Mouse (Mus musculus): ENCODE data around the gene Baiap2. TPM values are rescaled to one million over a fixed set of nuclear protein-coding genes. Genes with fewer than 3 reads are reported as not detected.
A peak's percentile ranks its signal among the peaks of the same experiment; 100 is the strongest.

The Baiap2 gene
- 100 to 1,000 TPM; 214 to 238 (median 219) TPM for total RNA-seq (2022)

DNA sequence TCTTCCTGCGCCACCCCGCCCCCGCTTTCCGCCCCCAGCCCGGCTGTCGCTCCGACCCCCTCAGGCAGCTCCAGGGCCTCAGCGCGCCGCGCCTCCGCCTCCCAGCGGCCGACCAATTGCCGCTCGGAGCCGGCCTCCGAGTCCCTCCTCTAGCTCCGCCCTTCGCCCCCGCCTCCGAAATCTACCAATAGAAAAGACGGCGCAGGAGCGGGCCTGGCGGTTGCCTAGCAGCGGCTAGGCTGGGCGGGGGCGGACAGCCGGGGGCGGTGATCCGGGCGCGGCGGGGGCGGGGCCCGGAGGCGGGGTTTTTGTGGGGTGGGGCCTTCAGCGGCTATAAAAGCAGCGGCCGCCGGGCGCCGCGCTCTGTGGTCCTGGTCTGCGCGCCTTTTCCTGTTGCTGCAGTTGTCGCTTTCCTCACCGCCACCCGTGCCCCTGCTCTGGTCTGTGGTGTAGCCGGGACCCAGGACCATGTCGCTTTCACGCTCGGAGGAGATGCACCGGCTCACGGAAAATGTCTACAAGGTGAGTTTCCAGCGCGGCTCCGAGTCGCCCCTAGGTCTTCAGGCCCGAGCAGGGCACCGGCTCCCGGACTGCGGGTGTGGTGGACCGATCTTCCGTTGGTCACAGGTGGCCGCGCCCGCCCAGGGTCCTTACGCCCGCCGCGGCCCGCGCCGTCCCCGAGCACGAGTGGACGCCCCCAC lies at the start of gene Baiap2:
Baiap2 (plus strand) TSS at position 37 of the 701 bp plus-strand sequence.
- peak; percentile 86 to 98 for DNase-seq (ENCODE audit: low spot score in 2 of 2)

- DNase-seq (ENCODE audit: low spot score in 2 of 2), result no peak
Measured at GRCm38 (mm10) chr11:119893667-119894236, 48.8 kb upstream of the Baiap2 start.

GRCm38 (mm10) chr11:119894634-119895033 lies 47.9 kb upstream of the Baiap2 start:
- DNase-seq (ENCODE audit: low spot score in 2 of 2), result no peak

GRCm38 (mm10) chr11:119897041-119897440 lies 45.5 kb upstream of the Baiap2 start:
- no peak for DNase-seq (ENCODE audit: low spot score in 2 of 2)

DNA sequence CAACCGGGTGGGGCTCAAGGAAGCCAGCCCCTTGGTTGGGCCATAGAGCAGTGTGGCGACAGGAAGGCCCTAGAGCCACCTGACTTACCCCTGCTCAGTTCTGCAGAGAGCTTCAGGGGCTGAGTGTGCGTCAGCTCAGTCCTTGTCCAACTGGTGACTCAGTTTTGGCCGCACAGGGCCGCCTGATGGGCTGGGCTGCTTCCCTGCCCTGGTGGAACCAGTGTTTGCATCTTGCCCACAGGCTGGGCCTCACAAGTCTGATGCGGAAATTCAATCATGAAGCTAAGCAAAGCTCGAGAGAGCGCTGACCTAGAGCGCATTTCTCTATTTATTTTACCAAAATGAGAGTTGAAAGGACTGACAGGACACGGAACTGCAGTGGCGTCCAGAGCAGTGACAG lies 43.6 kb upstream of the Baiap2 start:
- no peak for DNase-seq (ENCODE audit: low spot score in 2 of 2)

GRCm38 (mm10) chr11:119901174-119901573 lies 41.4 kb upstream of the Baiap2 start:
- DNase-seq (ENCODE audit: low spot score in 2 of 2), result no peak

- DNase-seq (ENCODE audit: low spot score in 2 of 2), result no peak
Measured at GRCm38 (mm10) chr11:119902891-119903290, 39.7 kb upstream of the Baiap2 start.

GRCm38 (mm10) chr11:119904621-119905286 lies 37.8 kb upstream of the Baiap2 start:
- DNase-seq (ENCODE audit: low spot score in 2 of 2), result peak in 1 of 2 experiments; percentile 75

DNA sequence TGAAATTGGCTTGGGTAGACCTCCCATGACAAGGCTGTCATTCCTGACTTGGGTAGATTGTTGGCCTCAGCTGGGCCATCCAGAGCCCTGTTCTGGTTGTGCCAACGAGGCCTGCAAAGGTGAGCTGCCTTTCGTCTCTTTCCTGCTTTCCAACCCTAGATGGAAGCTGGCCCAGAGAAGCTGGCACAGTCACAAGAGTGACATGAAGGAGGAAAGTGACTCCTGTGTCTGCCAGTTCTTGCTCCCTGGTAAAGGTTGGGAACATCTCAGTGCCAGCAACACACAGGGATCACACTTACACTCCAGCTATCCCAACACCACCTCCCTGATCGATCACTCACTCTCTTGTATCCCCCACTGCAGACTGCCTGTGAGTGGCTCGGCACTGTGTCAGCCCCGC lies 36.8 kb upstream of the Baiap2 start:
- DNase-seq (ENCODE audit: low spot score in 2 of 2), result no peak

GRCm38 (mm10) chr11:119907006-119907650 lies 35.4 kb upstream of the Baiap2 start:
- DNase-seq (ENCODE audit: low spot score in 2 of 2), result peak; percentile 44 to 70

DNA sequence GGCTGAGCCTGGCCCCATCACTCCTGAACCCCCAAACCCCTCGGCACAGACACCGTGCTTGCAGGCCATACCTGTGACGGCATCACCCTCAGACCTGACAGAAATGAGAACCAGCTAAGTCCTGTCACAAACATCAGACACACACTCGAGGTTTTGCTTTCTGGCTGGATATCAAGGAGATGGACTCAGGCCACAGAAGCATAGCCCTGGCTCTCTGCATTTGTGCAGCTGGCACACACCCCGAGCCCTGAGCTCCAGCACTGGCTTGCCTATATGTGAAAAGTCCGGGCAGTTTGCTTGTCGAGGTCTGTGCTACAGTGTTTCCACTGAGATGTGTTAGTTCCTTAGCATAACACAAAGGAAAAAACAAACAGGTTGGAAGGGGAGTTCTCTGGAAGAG lies 34.9 kb upstream of the Baiap2 start:
- DNase-seq (ENCODE audit: low spot score in 2 of 2), result no peak

DNA sequence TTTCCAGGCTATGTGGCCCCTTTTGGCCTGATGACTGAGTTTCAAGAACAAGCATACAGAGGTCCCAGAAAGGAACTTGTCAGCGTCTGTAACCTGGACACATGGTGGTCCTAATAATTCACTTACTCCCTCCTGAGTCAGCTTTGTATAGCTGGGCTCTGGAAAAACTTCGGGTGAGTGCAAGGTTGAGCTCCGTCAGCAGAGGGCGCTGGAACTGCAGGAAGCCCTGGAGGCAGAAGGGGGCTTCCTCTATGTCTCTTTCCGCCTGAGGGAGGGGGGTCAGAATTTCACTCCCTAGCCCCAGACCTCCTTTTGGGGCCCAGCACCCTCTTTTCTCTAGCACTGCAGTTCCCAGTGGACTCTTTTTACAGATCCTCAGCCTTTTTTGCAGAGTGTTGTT lies 33.1 kb upstream of the Baiap2 start:
- DNase-seq (ENCODE audit: low spot score in 2 of 2), result peak in 1 of 2 experiments; percentile 71

- DNase-seq (ENCODE audit: low spot score in 2 of 2), result no peak
Measured at GRCm38 (mm10) chr11:119912845-119913244, 29.7 kb upstream of the Baiap2 start.

GRCm38 (mm10) chr11:119913291-119913934 lies 29.1 kb upstream of the Baiap2 start, which contains the start of gene Chmp6:
Chmp6 (plus strand) TSS chr11:119913441.
- DNase-seq (ENCODE audit: low spot score in 2 of 2), result peak; percentile 80 to 96

- DNase-seq (ENCODE audit: low spot score in 2 of 2), result no peak
Measured at GRCm38 (mm10) chr11:119913935-119914314, 28.6 kb upstream of the Baiap2 start.

DNA sequence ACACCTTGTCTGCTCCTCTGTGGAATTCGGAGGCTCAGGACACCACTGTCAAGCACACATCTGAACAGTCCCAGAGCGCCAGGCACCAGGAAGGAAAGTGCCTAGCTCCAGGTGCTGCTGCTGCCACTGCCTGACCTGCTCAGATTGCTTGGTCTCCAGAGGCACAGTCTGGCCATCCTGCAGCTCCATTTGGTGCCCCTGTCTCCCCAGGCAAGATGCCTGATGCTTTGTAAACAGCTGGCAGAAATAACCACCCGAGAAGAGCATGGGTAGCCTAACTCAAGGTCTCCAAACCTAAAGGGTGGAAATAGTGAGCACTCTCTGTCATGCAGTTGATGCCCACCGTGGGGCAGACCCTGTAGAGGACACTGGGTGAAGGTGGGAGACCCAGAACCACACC lies 28.2 kb upstream of the Baiap2 start:
- no peak for DNase-seq (ENCODE audit: low spot score in 2 of 2)

DNA sequence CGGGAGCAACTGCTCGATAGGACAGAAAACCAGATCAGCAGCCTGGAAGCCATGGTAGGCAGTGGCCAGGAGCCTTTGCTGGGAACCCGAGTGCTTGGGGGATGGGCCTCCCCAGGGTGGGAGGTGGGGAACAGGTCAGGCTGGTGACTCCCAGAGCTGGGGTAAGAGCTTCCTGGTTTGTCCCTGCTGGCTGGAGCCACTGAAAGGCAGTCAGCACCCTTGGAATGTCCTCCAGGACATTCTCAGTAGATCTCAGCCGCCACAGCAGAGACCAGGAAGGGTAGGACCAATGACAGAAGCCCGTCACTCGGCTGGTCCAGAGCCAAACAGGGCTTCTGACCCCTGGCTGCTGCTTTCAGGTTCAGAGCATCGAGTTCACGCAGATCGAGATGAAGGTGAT lies 26.9 kb upstream of the Baiap2 start:
- DNase-seq (ENCODE audit: low spot score in 2 of 2), result no peak

GRCm38 (mm10) chr11:119916102-119916790 lies 26.3 kb upstream of the Baiap2 start:
- no peak for DNase-seq (ENCODE audit: low spot score in 2 of 2)

DNA sequence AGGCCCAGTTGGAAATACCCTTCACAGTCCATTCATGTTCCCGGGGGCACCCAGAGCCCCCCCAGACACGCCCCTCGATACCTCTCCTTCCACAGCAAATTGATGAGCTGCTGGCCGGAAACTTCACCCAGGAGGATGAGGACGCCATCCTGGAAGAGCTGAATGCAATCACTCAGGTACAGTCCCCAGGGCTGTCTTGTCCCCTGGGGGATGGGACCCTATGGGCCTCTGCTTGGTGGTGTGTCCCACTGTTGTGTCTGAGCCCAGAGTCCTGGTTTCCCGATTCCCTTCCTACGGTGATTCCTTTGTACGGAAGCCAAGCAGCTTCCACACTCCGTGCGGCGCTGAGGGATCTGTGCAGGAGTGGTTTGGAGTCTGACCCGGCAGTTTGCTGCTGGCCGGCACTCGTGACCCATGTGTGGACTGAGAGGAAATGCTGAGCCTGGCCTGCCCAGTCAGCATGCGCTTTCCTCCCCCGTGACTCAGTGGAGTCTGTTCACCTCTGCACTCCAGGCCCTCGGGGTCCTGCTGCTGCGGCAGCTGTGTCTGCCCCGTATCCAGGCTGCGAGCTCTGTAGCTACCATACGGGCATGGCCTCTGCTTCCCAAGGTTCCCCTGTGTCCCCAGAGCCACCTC lies 25.6 kb upstream of the Baiap2 start:
- no peak for DNase-seq (ENCODE audit: low spot score in 2 of 2)

GRCm38 (mm10) chr11:119918521-119918920 lies 24.0 kb upstream of the Baiap2 start:
- no peak for DNase-seq (ENCODE audit: low spot score in 2 of 2)
